8 mouse cellular contexts compared by ENCODE assay signal in genomic region chr13:24416409-24416808, GRCm38 (mm10).
DNase-seq lines count a peak whose midpoint lies in the region; ATAC-seq lines count a peak whose summit lies in the region.

No protein-coding gene starts in this region.

- 34% methylated on average over 4 of the region's 4 CpGs for WGBS in heart, embryonic 10.5 days
- 25% methylated on average over 4 of the region's 4 CpGs for WGBS in liver, embryonic 12.5 days (ENCODE audit: insufficient replicate concordance)

- no peak overlapping the region for H3K4me3 ChIP-seq in heart, embryonic 10.5 days
- no peak overlapping the region for H3K4me3 ChIP-seq in liver, embryonic 12.5 days

- peak overlapping the region; percentile 20 for H3K4me2 ChIP-seq in liver, embryonic 12.5 days

- no peak overlapping the region for H3K27ac ChIP-seq in heart, embryonic 10.5 days
- H3K27ac ChIP-seq in liver, embryonic 12.5 days: peak overlapping the region; percentile 100

- no peaks in the 10 kb centered on the region for H3K27me3 ChIP-seq in heart, embryonic 10.5 days (ENCODE audit: insufficient read depth, poor library complexity, severe bottlenecking)
- H3K27me3 ChIP-seq in liver, embryonic 12.5 days (replicated peaks): no peaks in the 10 kb centered on the region

- peak; percentile 52 for ATAC-seq in granulocyte monocyte progenitor cell, adult 5-6 weeks (replicated peaks; ENCODE audit: poor library complexity, severe bottlenecking)
- ATAC-seq in liver, embryonic 12.5 days: no peak

- peaks cover 10% of the 10 kb centered on the region; the same call in 1 of the 2 replicates for H3K4me1 ChIP-seq in heart, embryonic 10.5 days
- peaks cover 85% of the 10 kb centered on the region for H3K4me1 ChIP-seq in liver, embryonic 12.5 days

- peak; percentile 62 to 63 for DNase-seq in heart, adult 18-20 months
- no peak for DNase-seq in heart, embryonic 10.5 days (ENCODE audit: low spot score)
- peak; percentile 92 for DNase-seq in CD4-positive, CD25-positive, alpha-beta regulatory T cell, adult 2 months (ENCODE audit: low read depth, low spot score)
- peak; percentile 44 to 74 for DNase-seq in adrenal gland, postnatal 36 days
- DNase-seq in skeletal muscle tissue, adult 2 months (ENCODE audit: low read depth, low spot score): peak; percentile 70
- no peak for DNase-seq in ovary, postnatal 10 days (ENCODE audit: low spot score)

- H3K9me3 ChIP-seq in heart, embryonic 10.5 days: no peaks in the 10 kb centered on the region
- no peaks in the 10 kb centered on the region for H3K9me3 ChIP-seq in liver, embryonic 12.5 days (replicated peaks)

- no peaks in the 10 kb centered on the region for H3K36me3 ChIP-seq in heart, embryonic 10.5 days
- no peaks in the 10 kb centered on the region for H3K36me3 ChIP-seq in liver, embryonic 12.5 days

- H3K9ac ChIP-seq in liver, embryonic 12.5 days: no peak overlapping the region

Comparison
In these comparisons a context has a peak if more than half of its experiments do, and no peak if none do; other contexts are left out.
1. DNase-seq: peak in heart, adult 18-20 months (2 of 2), CD4-positive, CD25-positive, alpha-beta regulatory T cell, adult 2 months (single experiment), adrenal gland, postnatal 36 days (2 of 2) and skeletal muscle tissue, adult 2 months (single experiment); none in heart, embryonic 10.5 days (single experiment) and ovary, postnatal 10 days (single experiment).